Mouse (Mus musculus) stomach, postnatal 0 days (tissue): ENCODE measurements around the gene Chchd2. TPM values are rescaled to one million over a fixed set of nuclear protein-coding genes. Genes with fewer than 3 reads are reported as not detected.

Experiments used
- ATAC-seq: fragments of 200-750 bp; cut with Nextera tagmentation; 2 replicates; pipeline ENCODE4 v1.8.0; 2017; ENCODE audit not compliant: low FRiP score, low TSS enrichment
- DNase-seq: peaks from one replicate; pipeline ENCODE4 v3.0.0-alpha.2; 2016; ENCODE audit warnings: low spot score
- H3K27ac ChIP-seq: fragments of 300-500 bp; sonication (generic); replicated peaks from 2 replicates; pipeline ENCODE4 v1.5.1; 2014; ENCODE audit warnings: mild to moderate bottlenecking, control low read depth
- H3K27me3 ChIP-seq: fragments of 300-500 bp; sonication (generic); 2 replicates; pipeline ENCODE4 v1.6.1; 2014; ENCODE audit warnings: low read length; ENCODE audit not compliant: control insufficient read depth, insufficient read depth
- H3K36me3 ChIP-seq: fragments of 300-500 bp; sonication (generic); 2 replicates; pipeline ENCODE4 v1.6.1; 2014; ENCODE audit warnings: low read length, mixed read lengths; ENCODE audit not compliant: control insufficient read depth, insufficient read depth
- H3K4me1 ChIP-seq: fragments of 300-500 bp; sonication (generic); replicated peaks from 2 replicates; pipeline ENCODE4 v1.6.1; 2014; ENCODE audit warnings: antibody characterized with exemption; ENCODE audit not compliant: control insufficient read depth, insufficient read depth
- H3K4me2 ChIP-seq: fragments of 300-500 bp; sonication (generic); replicated peaks from 2 replicates; pipeline ENCODE4 v1.6.1; 2014; ENCODE audit warnings: low read depth, mild to moderate bottlenecking, control low read depth, moderate library complexity
- H3K4me3 ChIP-seq: fragments of 300-500 bp; sonication (generic); 2 replicates; pipeline ENCODE4 v1.5.1; 2014; ENCODE audit warnings: low read depth, low read length, control low read depth
- H3K9ac ChIP-seq: fragments of 300-500 bp; sonication (generic); 2 replicates; pipeline ENCODE4 v1.6.1; 2014; ENCODE audit warnings: mild to moderate bottlenecking, low read length, control low read depth, mixed read lengths
- H3K9me3 ChIP-seq: fragments of 300-500 bp; sonication (generic); 2 replicates; pipeline ENCODE4 v1.6.1; 2016; ENCODE audit warnings: low read length; ENCODE audit not compliant: control insufficient read depth
- CTCF ChIP-seq: IDR thresholded peaks from 2 replicates; pipeline ENCODE4 v1.5.1; 2016; ENCODE audit warnings: antibody characterized with exemption, low read depth, mild to moderate bottlenecking, moderate library complexity
- EP300 ChIP-seq: optimal IDR thresholded peaks from 2 replicates; pipeline ENCODE3; 2016; ENCODE audit warnings: antibody characterized with exemption
- WGBS: fragments of 180-500 bp; shearing (Covaris S2); extraction: QIAGEN DNeasy Blood & Tissue Kit; methylation state at CpG from one replicate; pipeline ENCODE4 v1.1.7; 2014; 5-methylcytosine and 5-hydroxymethylcytosine counted together
- polyA plus RNA-seq: library from polyadenylated mRNA; unstranded; fragments of >200 nt; fragmentation: Nextera tagmentation; extraction: Ambion mirVana; gene quantifications from 2 replicates; pipeline ENCODE4 v1.2.1, GENCODE M21; 2015

Gene Chchd2
- polyA plus RNA-seq, 1 experiment from 2014 or later, result 964 TPM

DNA sequence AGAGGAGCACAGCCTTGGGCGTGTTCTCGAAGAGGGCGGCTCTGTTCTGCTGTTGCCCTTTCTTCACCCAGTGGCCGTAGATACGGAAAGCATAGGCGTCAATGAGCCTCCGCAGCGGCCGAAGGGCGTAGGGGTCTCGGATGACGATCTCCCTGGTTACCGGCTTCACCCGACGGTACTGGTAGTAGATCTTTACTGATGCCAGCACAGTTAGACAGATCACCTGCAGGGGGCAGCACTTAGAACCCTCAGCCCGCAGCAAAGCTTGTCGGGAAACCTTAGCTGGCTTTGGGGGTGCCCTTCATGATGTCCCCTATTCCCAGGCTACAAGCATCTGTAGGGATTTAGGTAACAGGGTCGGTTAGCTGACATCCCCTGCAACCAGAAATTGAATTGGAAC lies 22.8 kb downstream of the Chchd2 start:
- H3K4me2 ChIP-seq, result no peak overlapping the region; the same call in 1 of the 2 replicates
- no peak overlapping the region for H3K9ac ChIP-seq
- H3K36me3 ChIP-seq, result 0 out of 2 replicates have a peak, but pooled peaks cover 2% of the 10 kb centered on the region
- DNase-seq (peak; percentile 35), ATAC-seq (no peak)
- H3K4me3 ChIP-seq, result no peak overlapping the region
- TF ChIP-seq CTCF (peak; percentile 65), EP300 (no peak)
- H3K27ac ChIP-seq, result no peak overlapping the region
- 15% methylated on average over 18 of the region's 18 CpGs for WGBS
- H3K4me1 ChIP-seq, result no peaks in the 10 kb centered on the region
- no peaks in the 10 kb centered on the region for H3K27me3 ChIP-seq
- H3K9me3 ChIP-seq, result no peaks in the 10 kb centered on the region

DNA sequence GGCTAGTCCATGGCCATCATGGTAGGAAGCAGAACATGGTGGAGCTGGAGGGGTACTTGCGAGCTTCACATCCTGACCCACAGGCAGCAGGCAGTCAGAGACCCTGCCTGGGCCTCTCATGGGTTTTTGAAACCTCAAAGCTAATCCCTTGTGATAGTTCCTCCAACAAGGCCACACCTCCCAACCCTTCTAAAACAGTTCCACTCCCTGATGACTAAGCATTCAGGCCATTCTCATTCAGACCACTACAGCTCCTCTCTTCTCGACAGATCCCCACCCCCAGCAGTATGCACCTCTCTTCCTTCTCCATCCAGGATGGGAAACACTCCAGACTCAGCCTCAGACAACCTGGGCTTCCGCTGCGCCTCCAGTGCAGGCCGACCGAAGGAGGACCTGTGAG lies 24.9 kb downstream of the Chchd2 start:
- no peaks in the 10 kb centered on the region for H3K4me1 ChIP-seq
- DNase-seq, result no peak
- no peaks in the 10 kb centered on the region for H3K9me3 ChIP-seq
- H3K36me3 ChIP-seq, result 0 out of 2 replicates have a peak, but pooled peaks cover 4% of the 10 kb centered on the region
- no peak overlapping the region for H3K4me2 ChIP-seq
- no peaks in the 10 kb centered on the region for H3K27me3 ChIP-seq
- 96% methylated on average over 6 of the region's 6 CpGs for WGBS
- H3K9ac ChIP-seq, result no peak overlapping the region
- no peak for ATAC-seq
- H3K4me3 ChIP-seq, result no peak overlapping the region
- H3K27ac ChIP-seq, result no peak overlapping the region
- TF ChIP-seq EP300 (no peak), CTCF (no peak)

DNA sequence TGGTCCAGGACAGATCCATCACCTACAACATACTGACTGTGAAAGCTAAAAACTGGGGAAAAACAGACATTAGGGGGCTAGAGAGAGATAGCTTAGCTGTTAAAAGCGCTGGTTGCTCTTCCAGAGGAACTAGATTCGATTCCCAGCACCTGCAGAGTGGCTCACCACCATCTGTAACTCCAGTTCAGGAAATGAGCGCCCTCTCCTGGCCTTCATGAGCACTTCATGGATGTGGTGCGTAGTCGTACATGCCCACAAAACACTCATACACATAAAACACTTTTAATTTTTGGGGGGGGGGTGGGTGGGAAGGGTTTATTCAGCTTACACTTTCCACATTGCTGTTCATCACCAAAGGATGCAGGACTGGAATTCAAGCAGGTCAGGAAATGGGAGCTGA lies 30.9 kb downstream of the Chchd2 start:
- Histone ChIP-seq H3K4me2 (no peak overlapping the region), H3K4me1 (no peaks in the 10 kb centered on the region), H3K27ac (no peak overlapping the region), H3K4me3 (no peak overlapping the region), H3K9me3 (no peaks in the 10 kb centered on the region), H3K27me3 (no peaks in the 10 kb centered on the region), H3K9ac (no peak overlapping the region), H3K36me3 (peaks cover 4% of the 10 kb centered on the region; the same call in 1 of the 2 replicates)
- ATAC-seq (no peak), DNase-seq (no peak)
- TF ChIP-seq EP300, result no peak
- peak; percentile 24 for TF ChIP-seq CTCF
- WGBS, result 88% methylated on average over 5 of the region's 5 CpGs

DNA sequence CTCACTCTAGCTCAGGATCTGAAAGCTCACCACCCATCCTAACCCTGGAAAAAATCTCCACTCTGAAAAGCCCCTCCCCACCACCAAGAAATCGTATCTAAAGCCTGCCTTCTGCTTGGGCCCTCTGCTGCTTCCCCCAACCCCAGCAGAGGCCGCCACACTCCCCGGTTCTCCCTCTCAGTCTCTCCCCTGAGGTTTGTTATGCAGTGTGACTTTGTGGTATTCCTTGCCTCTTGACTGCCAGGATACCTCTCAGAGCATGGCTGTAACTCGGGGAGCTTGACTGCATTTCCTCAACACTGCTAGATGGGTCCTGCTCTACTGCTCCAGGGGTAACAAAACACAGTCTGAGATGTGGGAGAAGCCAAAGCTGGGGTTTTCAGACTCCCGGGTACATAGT lies 32.1 kb downstream of the Chchd2 start:
- DNase-seq, result no peak

DNA sequence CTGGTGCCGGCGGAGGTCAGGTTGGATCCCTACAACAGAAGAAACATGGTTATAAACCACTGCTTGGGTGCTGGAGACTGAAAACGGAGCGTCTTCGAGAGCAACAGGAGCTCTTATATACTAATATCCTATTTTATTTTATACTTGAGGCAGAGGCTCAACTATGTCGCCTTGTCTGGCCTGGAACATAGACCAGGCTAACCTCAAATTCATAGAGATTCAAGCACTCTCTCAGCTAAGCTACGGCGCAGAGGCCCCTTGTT lies 39.8 kb downstream of the Chchd2 start:
- TF ChIP-seq CTCF (no peak), EP300 (no peak)
- Histone ChIP-seq H3K36me3 (peaks cover 12% of the 10 kb centered on the region), H3K4me2 (peak overlapping the region; percentile 54), H3K9ac (peak overlapping the region; percentile 72), H3K27ac (no peak overlapping the region), H3K4me3 (peak overlapping the region; percentile 69), H3K27me3 (no peaks in the 10 kb centered on the region), H3K4me1 (no peaks in the 10 kb centered on the region), H3K9me3 (no peaks in the 10 kb centered on the region)
- WGBS, result 35% methylated on average over 8 of the region's 8 CpGs
- no peak for ATAC-seq
- DNase-seq, result no peak

More for the DNA sequence above, 32.1 kb downstream of the Chchd2 start:
- no peak overlapping the region for H3K27ac ChIP-seq
- H3K4me2 ChIP-seq, result no peak overlapping the region
- H3K9ac ChIP-seq, result no peak overlapping the region
- no peaks in the 10 kb centered on the region for H3K9me3 ChIP-seq
- no peaks in the 10 kb centered on the region for H3K27me3 ChIP-seq
- H3K4me3 ChIP-seq, result no peak overlapping the region
- WGBS, result 54% methylated on average over 5 of the region's 5 CpGs
- peaks cover 4% of the 10 kb centered on the region; the same call in 1 of the 2 replicates for H3K36me3 ChIP-seq
- H3K4me1 ChIP-seq, result no peaks in the 10 kb centered on the region
- no peak; the same call in 1 of the 2 replicates for TF ChIP-seq CTCF
- TF ChIP-seq EP300, result no peak
- ATAC-seq, result no peak

DNA sequence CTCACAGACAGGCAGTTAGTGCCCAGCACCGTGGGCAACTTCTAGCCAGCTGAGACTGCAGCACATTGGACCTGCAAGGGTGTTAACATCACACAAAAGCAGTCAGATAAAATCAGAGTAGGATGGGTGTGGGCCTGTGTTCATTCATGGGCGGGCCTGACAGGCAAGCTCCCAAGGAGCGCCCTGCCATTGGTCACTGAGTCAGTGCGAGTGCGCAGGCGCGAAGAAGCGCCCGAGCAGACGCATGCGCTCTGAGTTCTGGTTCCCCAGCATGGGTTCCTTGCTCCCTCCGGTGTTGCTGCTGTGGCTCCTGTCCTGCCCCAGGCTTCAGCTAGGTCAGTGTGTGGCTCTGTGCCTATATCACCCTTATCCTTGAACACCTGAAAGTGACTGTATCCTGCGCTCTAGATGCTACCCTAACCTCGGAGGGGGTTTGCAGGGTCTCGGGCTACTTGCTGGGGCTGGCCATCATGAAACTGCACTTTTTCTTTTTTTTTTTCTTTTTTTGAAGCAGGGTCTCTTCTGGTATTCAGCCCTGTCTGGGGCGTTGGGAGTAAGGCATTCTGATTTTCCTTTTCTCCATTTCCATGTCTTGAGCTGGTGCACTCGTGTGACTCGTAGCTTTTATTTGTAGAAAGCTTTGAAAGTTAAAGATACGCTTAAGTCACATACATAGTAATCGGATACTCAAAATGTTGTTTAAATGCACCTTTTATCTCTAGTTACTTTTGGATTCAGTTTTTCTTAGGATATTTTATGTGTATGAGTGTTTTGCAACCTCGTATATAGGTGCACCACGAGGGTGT lies 40.3 kb downstream of the Chchd2 start, which contains the start of gene Sumf2:
Gene Sumf2 (plus strand): TSS at position 235 of the 806 bp plus-strand sequence.
- peak within 1 kb of the TSS; percentile 54 for H3K4me2 ChIP-seq
- H3K4me3 ChIP-seq, result peak within 1 kb of the TSS; percentile 69
- TF ChIP-seq EP300 (no peak), CTCF (0 out of 2 replicates have a peak, but pooled peaks have one; percentile 14)
- H3K27me3 ChIP-seq, result no peaks in the 10 kb centered on the region
- WGBS, result 4% methylated on average over 22 of the region's 22 CpGs
- DNase-seq (peak; percentile 96), ATAC-seq (peak; percentile 99)
- no peaks in the 10 kb centered on the region for H3K9me3 ChIP-seq
- peak within 1 kb of the TSS; percentile 72 for H3K9ac ChIP-seq
- H3K4me1 ChIP-seq, result no peaks in the 10 kb centered on the region
- no peak within 1 kb of the TSS; the same call in 1 of the 2 replicates for H3K27ac ChIP-seq
- peaks cover 12% of the 10 kb centered on the region for H3K36me3 ChIP-seq
